Mouse (Mus musculus) hindbrain, embryonic 14.5 days (tissue): ENCODE results near the gene Tmpo. TPM values are rescaled to one million over a fixed set of nuclear protein-coding genes. Genes with fewer than 3 reads are reported as not detected.

Source experiments
- ATAC-seq: fragments of 200-750 bp; cut with Nextera tagmentation; 2 replicates; pipeline ENCODE4 v1.8.0; 2017; ENCODE audit warnings: moderate number of reproducible peaks, mild to moderate bottlenecking, moderate TSS enrichment, moderate library complexity; ENCODE audit not compliant: low FRiP score
- DNase-seq: peaks from one replicate; pipeline ENCODE4 v3.0.0-alpha.2; 2015; ENCODE audit warnings: low spot score
- H3K27ac ChIP-seq: fragments of 300-500 bp; sonication (generic); 2 replicates; pipeline ENCODE4 v1.5.1; 2014; ENCODE audit warnings: mild to moderate bottlenecking, moderate library complexity
- H3K27me3 ChIP-seq: fragments of 300-500 bp; sonication (generic); 2 replicates; pipeline ENCODE4 v1.6.1; 2014; ENCODE audit warnings: mild to moderate bottlenecking, low read length, mixed read lengths; ENCODE audit not compliant: control insufficient read depth, insufficient read depth
- H3K36me3 ChIP-seq: fragments of 300-500 bp; sonication (generic); replicated peaks from 2 replicates; pipeline ENCODE4 v1.6.1; 2014; ENCODE audit not compliant: control insufficient read depth, insufficient read depth
- H3K4me1 ChIP-seq: fragments of 300-500 bp; sonication (generic); replicated peaks from 2 replicates; pipeline ENCODE4 v1.6.1; 2014; ENCODE audit warnings: antibody characterized with exemption, low read length, mixed read lengths; ENCODE audit not compliant: control insufficient read depth, insufficient read depth
- H3K4me2 ChIP-seq: fragments of 300-500 bp; sonication (generic); replicated peaks from 2 replicates; pipeline ENCODE4 v1.6.1; 2014; ENCODE audit warnings: mild to moderate bottlenecking, moderate library complexity
- H3K4me3 ChIP-seq: fragments of 300-500 bp; sonication (generic); replicated peaks from 2 replicates; pipeline ENCODE4 v1.5.1; 2014; ENCODE audit warnings: mild to moderate bottlenecking, low read length
- H3K9ac ChIP-seq: fragments of 300-500 bp; sonication (generic); 2 replicates; pipeline ENCODE4 v1.6.1; 2014
- H3K9me3 ChIP-seq: fragments of 300-500 bp; sonication (generic); 2 replicates; pipeline ENCODE4 v1.6.1; 2016; ENCODE audit warnings: low read length; ENCODE audit not compliant: control insufficient read depth
- WGBS: fragments of 180-500 bp; shearing (Covaris S2); extraction: QIAGEN DNeasy Blood & Tissue Kit; methylation state at CpG from one replicate; pipeline ENCODE4 v1.1.7; 2014; 5-methylcytosine and 5-hydroxymethylcytosine counted together
- polyA plus RNA-seq: library from polyadenylated mRNA; unstranded; fragments of >200 nt; fragmentation: Nextera tagmentation; extraction: Ambion mirVana; gene quantifications from 2 replicates; pipeline ENCODE4 v1.2.1, GENCODE M21; 2014

Gene Tmpo
- polyA plus RNA-seq, 1 experiment from 2014 or later: 111 TPM

DNA sequence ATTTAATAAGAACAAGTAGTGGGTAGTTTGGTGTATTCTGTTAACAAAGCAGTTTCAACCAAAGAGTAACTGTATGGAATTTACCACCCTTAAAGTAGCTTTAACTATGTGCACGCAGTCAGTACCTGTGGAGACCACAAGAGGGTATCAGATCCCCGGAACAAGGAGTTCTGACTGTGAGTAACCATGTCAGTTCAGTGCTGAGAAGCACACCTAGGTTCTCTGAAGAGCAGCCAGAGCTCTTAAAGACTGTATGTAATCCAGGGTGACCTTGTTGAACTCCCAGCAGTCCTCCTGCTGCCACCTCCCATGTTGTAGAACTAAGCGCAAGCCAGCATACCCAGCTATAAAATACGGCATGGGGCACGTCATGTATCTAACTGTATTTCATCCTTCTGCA is 14.2 kb downstream of the Tmpo start:
- no peak overlapping the region for H3K4me3 ChIP-seq
- WGBS: 64% methylated on average over 5 of the region's 5 CpGs
- no peaks in the 10 kb centered on the region for H3K9me3 ChIP-seq
- no peak for ATAC-seq
- peaks cover 31% of the 10 kb centered on the region for H3K4me1 ChIP-seq
- H3K36me3 ChIP-seq: peaks cover 36% of the 10 kb centered on the region
- no peak overlapping the region for H3K27ac ChIP-seq
- H3K27me3 ChIP-seq: no peaks in the 10 kb centered on the region
- no peak overlapping the region; the same call in 1 of the 2 replicates for H3K4me2 ChIP-seq
- H3K9ac ChIP-seq: no peak overlapping the region
- peak; percentile 64 for DNase-seq

DNA sequence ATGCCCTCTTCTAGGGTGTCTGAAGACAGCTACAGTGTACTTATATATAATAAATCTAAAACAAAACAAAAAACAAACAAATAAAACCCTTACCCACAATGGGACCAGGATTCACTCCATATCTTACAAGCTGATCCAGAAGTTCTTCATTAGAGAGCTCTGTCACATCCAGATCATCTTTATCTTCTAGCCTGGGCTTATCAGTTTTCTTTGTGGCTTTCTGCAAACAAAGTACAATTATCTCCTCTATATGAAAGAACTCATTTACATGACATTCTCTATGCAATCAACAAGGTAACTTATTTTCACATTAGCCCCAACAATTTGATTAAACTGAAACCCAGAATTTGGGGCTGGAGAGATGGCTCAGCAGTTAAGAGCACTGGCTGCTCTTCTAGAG is 15.3 kb downstream of the Tmpo start:
- no peak overlapping the region for H3K9ac ChIP-seq
- no peak for DNase-seq
- no peak overlapping the region for H3K4me3 ChIP-seq
- H3K27me3 ChIP-seq: no peaks in the 10 kb centered on the region
- peaks cover 47% of the 10 kb centered on the region for H3K36me3 ChIP-seq
- ATAC-seq: no peak
- H3K4me1 ChIP-seq: peaks cover 31% of the 10 kb centered on the region
- no peaks in the 10 kb centered on the region for H3K9me3 ChIP-seq
- no peak overlapping the region for H3K27ac ChIP-seq
- no peak overlapping the region for H3K4me2 ChIP-seq

DNA sequence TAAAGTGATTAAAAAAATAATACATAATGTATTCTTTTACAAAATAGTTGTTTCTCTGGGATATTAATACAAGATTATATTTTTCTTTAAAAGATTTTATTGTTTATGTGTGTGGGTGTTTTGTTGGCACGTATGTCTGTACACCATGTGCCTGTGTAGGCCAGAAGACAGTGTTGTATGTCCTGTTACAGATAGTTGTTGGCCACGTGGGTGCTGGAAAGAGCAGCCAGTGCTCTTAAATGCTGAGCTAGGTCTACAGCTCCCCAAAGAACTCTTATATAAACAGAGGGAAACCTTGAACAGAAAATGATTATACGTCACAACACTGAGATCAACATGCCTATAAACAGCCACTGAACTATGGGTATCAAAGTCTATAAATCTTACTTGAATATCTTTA is 16.6 kb downstream of the Tmpo start:
- H3K9me3 ChIP-seq: no peaks in the 10 kb centered on the region
- peaks cover 60% of the 10 kb centered on the region for H3K36me3 ChIP-seq
- ATAC-seq (no peak), DNase-seq (no peak)
- WGBS: 86% methylated on average over 3 of the region's 3 CpGs
- peaks cover 27% of the 10 kb centered on the region for H3K4me1 ChIP-seq
- no peak overlapping the region for H3K4me2 ChIP-seq
- H3K27ac ChIP-seq: no peak overlapping the region
- H3K27me3 ChIP-seq: no peaks in the 10 kb centered on the region
- no peak overlapping the region for H3K4me3 ChIP-seq
- no peak overlapping the region for H3K9ac ChIP-seq

DNA sequence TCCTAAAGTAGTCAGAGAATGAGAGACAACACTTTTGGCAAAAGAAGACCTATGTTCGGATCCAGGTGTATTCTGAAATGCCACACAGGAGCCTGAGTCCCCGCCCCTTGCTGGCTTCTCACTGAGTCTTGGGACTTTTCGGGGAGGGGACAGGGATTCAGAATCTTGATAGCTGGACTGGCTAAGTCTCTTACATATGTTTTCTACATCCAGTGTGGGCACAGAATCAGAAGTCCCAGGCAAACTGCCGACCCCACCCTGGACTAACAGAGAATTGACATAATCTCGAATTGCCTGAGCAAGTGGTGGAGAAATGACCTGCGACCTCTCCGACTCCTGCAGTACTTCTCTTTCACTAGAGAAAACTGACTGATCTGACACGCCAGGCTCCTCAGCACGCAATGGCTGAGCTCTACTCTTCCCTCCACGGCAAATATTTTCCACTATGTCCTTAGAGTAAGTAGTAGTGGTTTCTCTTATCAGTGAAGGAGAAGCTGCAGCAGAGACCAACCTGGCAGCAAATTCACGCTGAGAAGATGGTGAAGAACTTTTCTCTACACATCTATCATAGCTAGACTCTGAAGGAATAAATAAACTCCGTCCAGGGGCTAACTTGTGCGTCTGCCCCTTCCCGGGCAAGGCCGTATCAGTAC is 18.5 kb downstream of the Tmpo start:
- no peak overlapping the region for H3K9ac ChIP-seq
- H3K9me3 ChIP-seq: no peaks in the 10 kb centered on the region
- H3K4me2 ChIP-seq: no peak overlapping the region
- no peak for DNase-seq
- H3K27me3 ChIP-seq: no peaks in the 10 kb centered on the region
- no peak for ATAC-seq
- no peak overlapping the region for H3K27ac ChIP-seq
- no peak overlapping the region for H3K4me3 ChIP-seq
- 94% methylated on average over 15 of the region's 15 CpGs for whole genome bisulfite sequencing
- H3K4me1 ChIP-seq: peaks cover 8% of the 10 kb centered on the region
- H3K36me3 ChIP-seq: peaks cover 78% of the 10 kb centered on the region

DNA sequence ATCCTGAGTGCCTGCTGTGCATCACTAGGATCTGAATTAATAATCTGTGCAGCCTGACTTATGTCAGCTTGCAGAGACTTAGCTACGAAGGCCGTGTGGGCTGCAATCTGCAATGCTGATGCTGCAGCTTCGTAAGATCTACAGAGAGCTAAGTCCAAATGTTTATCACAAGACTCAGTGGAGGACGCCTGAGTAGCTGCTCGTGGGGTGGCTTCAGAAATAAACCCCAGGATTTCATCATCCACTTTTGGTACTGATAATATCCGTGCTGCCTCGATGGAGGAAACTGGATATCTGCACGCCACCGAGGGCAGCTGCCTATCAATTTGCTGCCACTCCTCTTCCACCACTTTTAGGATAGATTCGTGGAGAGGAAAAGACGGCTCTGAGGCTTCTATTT is 19.0 kb downstream of the Tmpo start:
- Histone ChIP-seq H3K4me2 (no peak overlapping the region), H3K27me3 (no peaks in the 10 kb centered on the region), H3K9ac (no peak overlapping the region), H3K36me3 (peaks cover 82% of the 10 kb centered on the region), H3K9me3 (no peaks in the 10 kb centered on the region), H3K4me1 (0 out of 2 replicates have a peak, but pooled peaks cover 3% of the 10 kb centered on the region), H3K4me3 (no peak overlapping the region), H3K27ac (no peak overlapping the region)
- DNase-seq (no peak), ATAC-seq (no peak)
- WGBS: 92% methylated on average over 11 of the region's 11 CpGs

DNA sequence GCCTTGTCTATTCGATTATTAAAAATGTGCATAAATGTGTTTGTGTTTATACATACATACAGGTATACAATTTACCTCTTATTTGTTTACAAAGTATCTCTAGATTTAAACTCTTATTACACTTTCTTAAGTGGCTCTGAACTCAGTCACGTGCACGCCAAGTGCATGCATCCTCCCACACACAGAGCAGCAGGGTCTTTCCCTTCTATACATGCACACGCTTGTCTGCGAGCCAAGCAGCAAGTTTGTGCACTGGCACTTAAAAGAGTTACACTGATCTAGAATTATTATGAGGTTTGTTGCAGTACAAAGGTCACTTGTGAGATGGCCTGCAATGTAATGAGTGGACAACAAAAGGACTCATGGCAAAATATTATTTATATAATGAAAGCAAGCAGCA is 20.1 kb downstream of the Tmpo start:
- no peak overlapping the region for H3K9ac ChIP-seq
- H3K36me3 ChIP-seq: peaks cover 90% of the 10 kb centered on the region
- H3K4me3 ChIP-seq: no peak overlapping the region
- no peaks in the 10 kb centered on the region for H3K9me3 ChIP-seq
- no peaks in the 10 kb centered on the region for H3K27me3 ChIP-seq
- no peak overlapping the region for H3K4me2 ChIP-seq
- no peak for DNase-seq
- ATAC-seq: no peak
- no peaks in the 10 kb centered on the region for H3K4me1 ChIP-seq
- 95% methylated on average over 5 of the region's 5 CpGs for WGBS
- H3K27ac ChIP-seq: no peak overlapping the region

DNA sequence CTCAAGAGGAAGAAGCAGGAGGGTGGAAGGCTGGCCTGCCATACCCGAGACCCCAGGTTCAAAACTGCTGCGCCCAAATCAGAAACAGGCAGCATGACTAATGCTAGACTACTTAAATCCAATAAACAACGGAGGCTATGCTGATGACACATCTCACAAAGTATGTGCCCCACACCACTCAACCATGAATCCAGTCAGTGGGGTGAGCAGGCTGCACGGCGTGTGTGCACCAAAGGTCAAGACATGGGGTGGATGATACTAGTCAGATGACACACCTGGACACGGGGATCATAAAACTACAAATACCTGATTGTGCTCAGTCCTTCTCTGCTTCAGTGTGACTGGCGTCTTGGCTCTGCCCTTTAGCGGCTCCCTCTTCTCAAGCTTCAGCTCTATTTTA is 22.7 kb downstream of the Tmpo start:
- Histone ChIP-seq H3K36me3 (peaks cover 80% of the 10 kb centered on the region), H3K4me2 (no peak overlapping the region), H3K9ac (no peak overlapping the region), H3K4me1 (no peaks in the 10 kb centered on the region), H3K9me3 (no peaks in the 10 kb centered on the region), H3K27ac (no peak overlapping the region), H3K27me3 (no peaks in the 10 kb centered on the region), H3K4me3 (no peak overlapping the region)
- no peak for ATAC-seq
- WGBS: 92% methylated on average over 8 of the region's 8 CpGs
- DNase-seq: no peak

DNA sequence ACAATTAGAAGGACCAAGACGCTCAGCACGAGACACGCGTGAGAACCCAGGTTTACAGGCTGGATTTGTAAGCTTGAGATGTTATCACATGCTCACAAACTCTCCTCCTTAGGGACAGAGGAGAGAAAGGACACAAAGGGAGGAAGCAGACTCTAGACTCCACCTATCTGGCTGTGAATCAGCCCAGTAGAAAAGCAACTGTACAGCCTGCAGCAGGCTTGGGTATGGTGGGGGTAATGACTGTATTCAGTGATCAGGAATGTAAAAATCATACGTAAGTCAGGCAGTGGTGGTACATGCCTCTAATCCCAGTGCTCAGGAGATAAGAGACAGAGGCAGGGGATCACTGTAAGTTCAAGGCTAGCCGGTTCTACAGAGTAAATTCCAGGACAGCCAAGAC is 24.8 kb downstream of the Tmpo start:
- peaks cover 77% of the 10 kb centered on the region for H3K36me3 ChIP-seq
- ATAC-seq (no peak), DNase-seq (no peak)
- H3K4me2 ChIP-seq: no peak overlapping the region
- H3K27ac ChIP-seq: no peak overlapping the region
- H3K4me3 ChIP-seq: no peak overlapping the region
- H3K9ac ChIP-seq: no peak overlapping the region
- no peaks in the 10 kb centered on the region for H3K9me3 ChIP-seq
- H3K4me1 ChIP-seq: no peaks in the 10 kb centered on the region
- 89% methylated on average over 6 of the region's 6 CpGs for WGBS
- H3K27me3 ChIP-seq: no peaks in the 10 kb centered on the region

DNA sequence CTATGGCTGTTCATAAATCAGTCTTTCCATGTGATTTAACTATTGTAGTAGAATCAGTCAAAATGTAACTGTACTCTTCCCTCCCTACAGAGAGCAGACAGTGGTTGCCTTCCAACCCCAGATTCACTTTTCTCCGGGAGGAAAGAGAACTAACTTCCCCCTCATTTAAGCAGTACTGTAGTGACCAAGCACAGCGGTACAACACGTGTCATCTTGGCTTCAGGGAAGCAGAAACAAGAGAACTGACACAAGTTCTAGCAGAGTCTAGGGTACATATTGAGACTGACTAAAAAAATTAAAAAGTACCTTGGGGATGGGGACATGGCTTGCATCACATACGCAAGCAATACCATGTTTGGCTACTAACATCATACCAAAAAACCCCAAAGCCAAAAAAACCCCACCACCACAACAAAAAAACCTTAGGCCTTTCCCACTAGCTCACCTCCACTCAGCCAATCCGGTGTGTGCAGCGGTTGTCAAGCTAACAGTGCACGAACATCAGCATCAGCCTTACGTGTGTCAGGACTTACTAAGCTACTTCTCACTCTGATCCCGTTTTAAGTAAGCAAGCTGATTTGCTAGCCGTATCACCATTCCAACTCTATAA is 27.1 kb downstream of the Tmpo start:
- Histone ChIP-seq H3K27me3 (no peaks in the 10 kb centered on the region), H3K9me3 (no peaks in the 10 kb centered on the region), H3K4me2 (no peak overlapping the region), H3K27ac (no peak overlapping the region), H3K36me3 (peaks cover 78% of the 10 kb centered on the region), H3K4me1 (no peaks in the 10 kb centered on the region), H3K4me3 (no peak overlapping the region), H3K9ac (no peak overlapping the region)
- no peak for ATAC-seq
- DNase-seq: no peak
- 91% methylated on average over 10 of the region's 10 CpGs for WGBS

DNA sequence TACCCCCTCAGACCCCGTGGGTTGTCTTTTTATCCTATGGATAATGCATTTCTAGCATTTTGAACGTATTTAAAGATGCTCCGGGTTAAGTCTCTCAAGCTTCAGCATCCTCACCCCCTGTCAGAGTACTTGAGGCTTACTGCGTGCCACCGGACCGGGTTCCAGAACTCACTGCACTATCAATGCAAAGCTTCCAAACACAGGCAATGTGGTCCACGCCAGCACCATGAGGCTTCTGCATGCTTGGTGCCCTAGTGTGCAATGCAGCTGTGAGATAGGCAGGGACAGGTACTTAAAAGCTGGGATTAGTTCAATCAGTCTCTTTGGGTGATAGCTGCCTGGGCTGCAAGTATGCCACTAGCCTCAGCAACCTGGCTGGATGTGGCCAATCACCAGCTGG is 35.7 kb downstream of the Tmpo start:
- Histone ChIP-seq H3K36me3 (peaks cover 47% of the 10 kb centered on the region), H3K9ac (no peak overlapping the region), H3K4me2 (no peak overlapping the region), H3K9me3 (no peaks in the 10 kb centered on the region), H3K4me3 (no peak overlapping the region), H3K27me3 (no peaks in the 10 kb centered on the region), H3K4me1 (no peaks in the 10 kb centered on the region), H3K27ac (no peak overlapping the region)
- DNase-seq (no peak), ATAC-seq (no peak)
- 95% methylated on average over 7 of the region's 7 CpGs for WGBS
